Mouse (Mus musculus): Measurements from ENCODE around the gene Adamts8.

Adamts8 gene

GRCm38 (mm10) chr9:30993106-30993505 lies 50.7 kb downstream of the Adamts8 start:
- DNase-seq, result no peak

DNA sequence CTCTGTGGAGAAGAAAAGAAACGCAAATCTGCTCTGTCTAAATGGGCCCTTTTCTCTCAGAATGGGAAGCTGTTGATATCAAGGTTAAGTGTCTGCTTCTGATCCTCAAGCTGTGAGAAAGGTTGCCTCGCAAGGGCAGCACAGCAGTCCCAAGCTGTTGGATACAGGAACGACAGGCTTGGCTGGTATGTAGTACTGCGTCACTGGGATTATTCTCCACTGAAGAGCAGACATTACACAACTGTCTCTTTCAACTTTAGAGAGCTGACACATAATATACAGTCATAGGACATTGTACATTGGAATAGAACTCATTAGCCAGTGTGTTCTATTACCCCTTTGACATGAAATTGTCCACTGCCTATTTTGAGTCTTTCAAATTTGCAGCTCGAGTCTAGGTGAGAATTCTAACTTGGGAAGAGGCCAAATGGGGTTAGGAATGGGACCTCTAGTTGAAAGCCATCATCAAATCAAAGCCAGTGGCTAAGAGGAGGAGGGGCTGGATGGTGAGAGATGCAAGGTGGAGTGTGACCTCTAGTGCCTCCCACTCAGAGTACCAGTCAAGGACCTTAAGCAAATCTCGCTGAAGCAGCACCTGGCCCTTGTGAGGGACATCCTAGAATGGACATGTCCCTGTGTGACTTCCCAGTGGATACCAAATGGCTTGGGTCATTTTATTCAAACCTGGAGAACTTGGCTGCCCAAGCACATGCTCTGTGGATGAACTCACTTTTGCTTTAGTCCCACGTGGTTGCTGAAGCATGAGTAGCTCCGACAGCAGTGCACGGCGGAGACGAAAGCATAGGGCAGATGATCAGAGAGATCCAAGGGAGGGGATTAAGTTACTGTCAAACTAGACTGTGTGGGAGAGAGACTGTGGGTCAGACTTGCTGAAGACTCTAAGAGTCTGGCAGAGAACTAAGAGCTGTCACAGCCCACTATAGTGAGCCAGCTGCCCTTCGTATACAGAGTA lies 54.5 kb downstream of the Adamts8 start:
- peak; percentile 30 for DNase-seq

DNA sequence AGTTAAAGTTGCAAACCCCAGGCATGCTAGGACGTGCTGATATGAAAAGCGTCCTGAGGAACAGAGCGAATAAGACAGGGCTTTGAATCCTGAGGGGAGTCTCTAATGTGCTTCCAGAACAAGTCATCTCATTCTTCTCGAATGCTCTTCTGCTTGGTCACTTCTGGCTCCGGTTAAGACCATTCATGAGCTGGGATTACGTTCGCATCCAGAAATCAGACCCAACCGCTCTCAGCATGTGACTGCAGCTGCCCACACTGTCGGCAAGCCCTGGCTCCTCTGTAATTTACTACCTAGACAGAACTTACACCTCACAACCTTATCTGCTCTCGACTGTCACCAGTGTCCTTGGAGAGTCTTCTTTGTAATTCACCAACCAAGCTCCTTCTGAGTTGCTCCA lies 58.3 kb downstream of the Adamts8 start:
- no peak for DNase-seq

- DNase-seq, result no peak
Observed at GRCm38 (mm10) chr9:31002528-31002927, 60.2 kb downstream of the Adamts8 start.

GRCm38 (mm10) chr9:31009334-31009733 lies 67.0 kb downstream of the Adamts8 start:
- DNase-seq, result no peak

GRCm38 (mm10) chr9:31010040-31010439 lies 67.7 kb downstream of the Adamts8 start:
- DNase-seq, result no peak

- no peak for DNase-seq
Observed at GRCm38 (mm10) chr9:31010749-31011148, 68.4 kb downstream of the Adamts8 start.

- DNase-seq, result no peak
Observed at GRCm38 (mm10) chr9:31011533-31011932, 69.2 kb downstream of the Adamts8 start.

DNA sequence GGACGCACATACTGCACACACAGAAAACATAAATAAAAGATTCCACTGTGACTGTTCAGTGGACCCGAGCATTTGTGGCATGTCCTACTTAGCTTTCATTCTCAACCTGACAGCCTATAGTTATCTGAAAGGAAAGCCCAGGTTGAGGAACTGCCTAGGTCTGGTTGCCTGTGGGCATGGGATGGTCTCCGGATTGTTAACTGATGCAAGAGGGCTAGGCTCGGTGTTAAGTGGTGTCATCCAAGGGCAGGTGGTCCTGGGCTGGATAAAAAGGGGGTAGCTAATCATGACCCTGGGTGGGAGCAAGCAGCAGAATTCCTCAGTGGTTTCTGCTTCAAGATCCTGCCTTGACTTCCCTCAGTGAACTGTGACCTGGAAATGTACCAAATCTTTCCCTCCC lies 70.3 kb downstream of the Adamts8 start:
- no peak for DNase-seq

DNA sequence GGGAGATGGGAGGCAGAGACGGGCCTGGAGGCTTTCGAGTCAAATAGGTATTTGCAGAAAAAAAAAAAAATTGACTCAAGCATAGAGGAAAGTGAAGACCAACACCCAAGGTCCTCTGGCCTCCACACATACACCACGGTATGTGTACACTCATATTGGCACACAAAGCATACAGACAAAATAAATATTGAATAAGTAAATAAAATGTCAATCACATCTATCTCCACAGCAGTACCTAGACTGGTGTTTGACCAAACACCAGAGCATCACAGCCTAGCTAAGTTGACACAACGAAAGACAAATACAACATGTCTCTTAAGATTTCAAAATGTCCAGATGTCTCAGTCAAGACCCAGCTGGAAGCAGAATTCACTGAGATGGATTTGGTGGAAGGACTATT lies 71.1 kb downstream of the Adamts8 start:
- DNase-seq, result no peak

Data from kidney, adult 18-20 months (tissue).